Mouse (Mus musculus) heart, adult 9 months (tissue): ENCODE data around the gene Lce6a.

ENCODE experiments used
- DNase-seq, 2 experiments: peaks; one replicate each; pipeline ENCODE4 v3.0.0; 2022; ENCODE audit warnings: low spot score in 2 of 2

Gene Lce6a

DNA sequence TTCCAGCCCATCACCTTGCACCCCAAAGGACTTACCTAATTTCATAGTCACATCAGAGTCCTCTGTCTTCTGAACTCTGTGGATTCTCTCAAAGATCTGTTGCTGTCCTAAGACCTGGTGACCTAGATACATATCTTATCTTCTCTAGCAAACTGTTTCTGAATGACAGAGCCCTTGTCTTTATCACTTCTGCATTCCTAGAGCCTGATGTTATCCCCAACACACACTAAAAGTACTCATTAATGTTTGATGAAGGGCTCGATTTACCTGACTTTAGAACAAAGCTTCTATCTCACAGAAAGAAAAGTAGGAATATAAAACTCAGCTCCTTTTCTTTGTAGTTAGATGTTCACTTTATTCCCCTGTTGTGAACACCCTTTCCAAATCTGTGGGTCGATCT, at the start of gene Lce6a:
Gene Lce6a (minus strand): TSS at position 101 of the 400 bp plus-strand sequence.
- no peak for DNase-seq

DNA sequence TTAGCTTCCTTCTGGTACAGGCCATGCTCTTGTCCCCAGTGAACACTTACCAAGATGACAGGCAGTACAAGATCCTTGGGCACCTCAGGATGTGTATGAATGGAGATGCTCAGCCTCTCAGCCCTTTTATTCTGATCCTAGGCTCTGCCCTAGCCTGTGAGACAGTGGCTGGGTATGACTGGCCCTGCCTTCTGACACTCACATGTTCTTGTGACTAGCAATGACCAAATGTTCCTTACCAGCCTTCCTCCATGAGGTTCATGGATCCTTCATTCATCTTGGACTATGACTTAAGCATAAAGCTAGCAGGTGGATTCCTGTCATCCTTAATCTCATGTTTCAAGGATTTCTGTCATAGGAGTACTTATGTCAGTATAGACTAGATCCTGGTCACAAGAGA, 48.8 kb upstream of the Lce6a start, which contains the start of gene Lce1a2:
Gene Lce1a2 (minus strand): TSS at position 101 of the 400 bp plus-strand sequence.
- no peak for DNase-seq

DNA sequence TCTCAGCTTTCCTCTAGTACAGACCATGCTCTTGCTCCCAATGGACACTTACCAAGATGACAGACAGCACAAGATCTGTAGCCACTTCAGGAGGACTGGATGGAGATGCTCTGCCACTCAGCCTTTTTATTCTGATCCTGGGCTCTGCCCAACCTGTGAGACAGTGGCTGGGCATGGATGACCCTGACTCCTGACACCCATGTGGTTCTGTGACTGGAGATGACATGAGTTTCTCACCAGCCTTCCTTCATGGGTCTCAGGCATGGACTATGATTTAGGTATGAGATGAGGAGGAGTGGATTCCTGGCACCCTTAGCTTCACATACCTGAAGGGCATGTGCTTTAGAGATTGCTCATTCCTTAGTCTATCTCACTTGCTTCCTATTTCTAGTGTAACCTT, 35.4 kb upstream of the Lce6a start, which contains the start of gene Lce1b:
Gene Lce1b (minus strand): TSS at position 101 of the 400 bp plus-strand sequence.
- DNase-seq, result no peak

DNA sequence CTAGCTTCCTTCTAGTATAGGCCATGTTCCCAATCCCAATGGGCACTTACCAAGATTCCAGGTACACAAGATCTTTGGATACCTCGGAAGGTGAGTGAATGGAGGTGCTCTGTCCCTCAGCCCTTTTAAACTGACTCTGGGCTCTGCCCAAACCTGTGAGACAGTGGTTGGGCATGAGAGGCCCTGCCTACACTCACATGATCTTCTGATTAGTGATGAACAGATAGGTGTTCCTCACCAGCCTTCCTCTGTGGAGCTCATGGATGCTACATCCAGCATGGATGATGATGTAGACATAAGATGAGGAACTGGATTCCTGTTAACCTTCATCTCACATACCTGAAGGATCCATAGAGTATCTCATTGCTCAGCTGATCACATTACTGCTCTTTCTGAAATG, 26.7 kb upstream of the Lce6a start, which contains the start of gene Lce1a1:
Gene Lce1a1 (minus strand): TSS at position 101 of the 400 bp plus-strand sequence.
- DNase-seq, result no peak

DNA sequence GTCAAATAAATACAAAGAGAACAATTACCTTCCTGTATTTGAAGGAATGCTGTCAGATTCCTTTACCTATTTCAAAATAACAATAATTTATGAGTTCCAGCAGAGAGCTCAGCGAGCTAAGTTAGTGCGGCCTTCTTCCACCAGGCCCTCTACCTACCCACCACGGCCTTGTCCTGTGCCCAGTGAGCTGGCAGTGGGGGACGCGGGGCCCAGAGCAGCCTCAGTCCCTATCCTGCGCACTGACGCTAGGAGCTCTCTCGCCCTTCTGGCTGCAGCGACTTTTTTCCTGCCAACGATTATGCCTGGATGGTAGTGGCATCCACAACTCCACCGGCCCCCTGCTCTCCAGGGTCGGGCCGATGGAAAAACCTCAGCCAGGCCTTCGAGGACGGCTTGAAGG, 18.4 kb upstream of the Lce6a start:
- no peak for DNase-seq

DNA sequence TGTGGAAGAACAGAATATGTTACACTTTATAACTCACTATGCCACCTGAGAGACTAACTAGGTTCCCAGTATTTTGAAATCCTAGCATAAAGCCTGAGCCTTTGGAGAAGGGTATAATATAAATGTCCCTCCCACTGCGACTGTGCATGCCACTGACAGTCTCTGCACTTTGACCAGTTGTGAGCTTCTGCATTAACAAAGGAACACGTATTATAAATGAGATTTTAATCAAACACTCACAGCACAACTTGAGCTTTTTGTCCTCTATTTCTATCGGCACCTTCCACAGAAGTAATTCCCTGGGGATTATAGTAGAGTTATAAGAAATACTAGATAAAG, 17.2 kb upstream of the Lce6a start:
- DNase-seq, result no peak

DNA sequence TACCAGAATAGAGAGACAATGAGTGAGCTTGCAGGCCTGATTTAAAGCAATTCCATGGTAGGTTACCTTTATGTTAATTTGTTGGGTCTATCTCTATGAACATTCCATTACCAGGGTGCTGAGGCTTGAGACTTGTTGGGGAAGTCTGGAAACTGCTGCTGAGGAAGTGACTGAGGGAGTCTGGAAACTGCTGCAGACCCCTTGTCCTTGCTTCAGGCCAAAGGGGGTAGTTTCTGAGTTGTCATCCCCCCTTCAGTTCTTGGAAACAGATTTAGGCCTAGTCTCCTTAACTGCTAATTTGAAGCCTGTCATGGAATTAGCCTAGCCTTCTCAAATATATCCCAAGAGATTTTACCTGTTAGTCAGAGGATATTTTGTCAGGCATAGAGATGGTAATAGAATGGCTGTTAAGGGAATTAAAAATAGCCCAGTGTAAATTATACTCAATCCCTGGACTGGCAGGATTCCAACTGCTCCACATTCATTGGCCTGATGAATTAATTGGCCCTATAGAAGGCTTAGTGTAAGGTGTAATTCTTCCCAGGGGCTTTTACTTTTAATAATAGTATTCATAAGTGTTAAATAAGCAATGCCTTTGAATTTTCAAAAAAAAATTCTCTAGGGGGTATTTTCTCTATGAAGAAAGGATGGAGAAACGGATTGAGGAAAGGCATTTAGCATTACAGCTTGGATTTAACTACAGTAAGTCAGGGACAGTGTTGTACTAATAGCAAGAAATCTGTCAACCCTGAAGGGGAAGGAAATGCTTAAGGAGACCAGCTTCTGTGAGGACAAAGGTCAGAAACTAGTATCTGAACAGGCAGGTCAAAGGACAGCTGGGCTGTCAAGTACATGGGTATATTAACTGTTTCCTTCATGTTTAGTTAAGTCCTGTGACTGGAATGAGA, 16.5 kb upstream of the Lce6a start:
- DNase-seq, result no peak

DNA sequence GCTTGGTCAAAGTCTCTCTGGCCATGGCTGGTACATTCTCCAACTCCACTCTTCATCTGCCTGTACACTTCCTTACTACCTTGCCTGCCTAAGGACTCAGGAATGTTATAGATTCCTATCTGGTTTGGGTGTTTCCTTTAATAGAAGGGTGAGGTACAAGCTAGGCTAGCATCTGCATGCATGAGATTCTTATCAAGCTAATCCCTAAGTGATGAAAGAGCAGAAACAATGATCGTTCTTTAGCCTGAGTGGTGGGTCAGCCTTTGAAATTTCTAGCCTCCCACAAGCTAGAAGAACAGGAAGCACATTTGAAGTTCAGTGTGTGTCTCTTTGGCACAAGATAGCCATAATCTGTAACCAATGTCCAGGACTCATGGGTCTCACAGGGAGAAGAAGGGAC, 11.7 kb downstream of the Lce6a start:
- DNase-seq, result no peak

DNA sequence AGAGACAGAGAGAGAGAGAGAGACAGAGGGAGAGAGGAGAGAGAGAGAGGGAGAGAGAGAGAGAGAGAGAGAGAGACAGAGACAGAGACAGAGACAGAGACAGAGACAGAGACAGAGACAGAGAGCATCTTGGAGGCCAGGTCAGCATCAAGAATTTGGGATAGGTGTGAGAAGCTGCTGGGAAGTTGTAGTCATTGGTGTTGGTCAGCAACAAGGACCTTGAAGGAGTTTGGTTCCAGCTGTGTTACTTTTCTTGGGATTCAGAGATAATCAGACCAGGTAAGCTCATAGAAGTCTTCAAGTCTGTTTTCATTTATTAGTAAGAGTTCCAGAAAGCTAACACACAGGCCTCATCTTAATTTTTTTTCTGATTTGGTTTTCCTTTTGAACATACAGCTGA, 14.1 kb downstream of the Lce6a start, which contains the start of gene 2210017I01Rik:
Gene 2210017I01Rik (minus strand): TSS at position 101 of the 400 bp plus-strand sequence.
- no peak for DNase-seq

DNA sequence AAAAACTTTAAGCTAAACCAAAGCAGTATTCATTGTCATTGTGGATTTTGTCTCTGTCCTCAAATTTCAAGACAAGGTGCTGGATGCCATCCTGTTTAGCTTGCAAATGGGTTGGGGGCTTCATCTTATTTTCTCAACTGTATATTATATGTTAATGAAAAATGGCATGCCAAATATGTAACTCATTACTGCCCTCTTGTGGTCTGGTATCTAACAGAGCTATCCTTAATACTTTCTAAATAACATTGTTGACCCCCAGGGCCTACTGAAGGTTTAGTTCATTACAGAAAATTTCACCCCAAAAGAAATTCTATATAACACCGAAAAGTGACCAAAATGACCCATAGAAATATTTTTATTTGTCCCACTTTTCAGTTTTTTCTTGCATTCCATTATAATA, 19.3 kb downstream of the Lce6a start:
- DNase-seq, result no peak

DNA sequence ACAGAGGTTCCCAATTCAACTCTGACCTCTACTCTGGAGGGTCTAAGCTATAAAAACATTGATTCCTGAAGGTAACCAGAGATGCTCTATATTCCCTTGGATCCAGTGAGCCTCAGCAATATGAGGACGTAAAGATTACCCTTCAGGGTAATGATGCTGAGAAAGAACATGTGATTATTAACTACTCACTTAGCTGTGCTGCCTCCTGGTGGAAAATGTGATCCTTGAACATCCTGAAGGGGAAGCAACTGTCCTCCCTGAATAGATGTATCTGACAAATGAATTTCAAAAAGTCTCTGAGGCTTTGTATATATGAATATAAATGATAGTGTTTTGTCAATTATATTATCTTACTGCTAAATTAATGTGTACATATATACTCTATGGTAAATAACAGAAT, 21.0 kb downstream of the Lce6a start:
- DNase-seq, result no peak

DNA sequence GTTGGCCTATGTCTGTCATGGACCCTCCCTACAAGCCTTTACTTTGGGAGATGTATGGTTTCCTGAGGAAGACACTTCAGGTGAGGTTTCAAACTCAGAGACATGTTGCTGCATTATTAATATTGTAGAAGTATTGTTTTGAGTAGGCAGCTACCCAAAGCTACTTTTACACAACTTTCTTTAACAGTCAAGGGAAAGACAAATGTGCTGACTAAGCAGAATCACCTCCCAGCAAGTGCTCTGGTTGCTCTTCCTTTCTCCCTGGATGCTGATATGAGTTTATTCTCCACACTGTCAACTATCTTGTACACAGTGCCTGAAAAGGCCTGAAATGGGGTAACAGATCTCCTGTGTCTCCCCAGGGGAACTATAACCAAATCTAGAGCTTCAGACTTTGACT, 21.5 kb downstream of the Lce6a start:
- DNase-seq, result no peak

DNA sequence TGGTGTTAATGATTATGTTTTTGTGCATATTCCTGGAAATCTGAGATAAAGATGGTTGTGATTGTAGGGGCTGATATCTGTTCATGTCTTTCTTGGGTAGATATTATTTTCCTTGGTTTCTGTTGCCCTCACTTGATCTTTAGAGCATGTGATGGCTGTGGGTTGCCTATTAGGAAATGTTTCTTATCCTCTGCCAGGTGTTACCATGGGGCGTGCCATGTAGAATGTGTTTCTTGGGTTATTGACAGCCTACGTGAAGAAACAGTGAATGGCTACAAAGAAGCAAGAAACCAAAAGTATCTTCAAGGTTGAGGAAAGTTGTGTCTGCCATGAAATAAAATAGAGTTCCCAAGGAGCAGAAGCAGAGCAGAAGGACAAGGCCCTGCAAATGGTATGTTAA, 23.0 kb downstream of the Lce6a start:
- DNase-seq, result no peak

DNA sequence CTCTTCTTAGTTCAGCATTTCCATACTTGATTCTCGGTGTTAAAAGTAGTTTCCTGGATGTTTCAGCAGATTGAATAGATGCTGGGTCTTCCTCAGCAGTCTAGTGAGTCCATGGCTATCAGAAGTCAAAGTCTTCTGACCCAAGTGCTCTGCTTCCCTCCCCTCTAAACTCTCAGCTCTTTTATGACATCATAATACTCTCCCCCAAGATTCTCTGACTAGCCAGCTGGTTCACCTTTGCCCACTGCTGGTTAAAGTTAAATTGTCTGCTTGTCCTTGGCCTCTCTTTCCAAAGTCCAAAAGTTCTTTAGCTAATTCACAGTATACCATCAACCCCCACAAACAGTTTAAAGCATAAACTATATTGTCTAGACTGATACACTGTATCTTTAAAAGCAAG, 32.6 kb downstream of the Lce6a start, which contains the start of gene Smcp:
Gene Smcp (minus strand): TSS at position 140 of the 400 bp plus-strand sequence.
- no peak for DNase-seq

DNA sequence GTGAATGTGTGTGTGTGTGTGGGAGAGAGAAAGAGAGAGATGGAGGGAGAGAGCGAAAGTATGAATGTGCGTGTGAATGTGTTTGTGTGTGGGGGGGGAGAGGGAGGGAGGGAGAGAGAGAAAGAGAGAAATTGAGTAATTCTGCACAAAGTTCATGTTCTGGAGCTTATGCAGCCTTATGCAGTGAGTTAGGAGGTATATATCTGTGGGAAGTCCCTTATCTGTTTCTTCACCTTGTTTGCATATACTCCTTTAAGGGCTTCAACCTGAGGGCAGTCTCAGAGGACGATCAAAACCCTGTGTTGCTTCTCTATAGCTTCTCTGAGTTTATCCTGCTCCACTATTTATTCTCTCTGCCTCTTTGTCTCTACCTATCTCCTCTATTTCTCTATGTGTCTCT, 34.3 kb downstream of the Lce6a start:
- no peak for DNase-seq

DNA sequence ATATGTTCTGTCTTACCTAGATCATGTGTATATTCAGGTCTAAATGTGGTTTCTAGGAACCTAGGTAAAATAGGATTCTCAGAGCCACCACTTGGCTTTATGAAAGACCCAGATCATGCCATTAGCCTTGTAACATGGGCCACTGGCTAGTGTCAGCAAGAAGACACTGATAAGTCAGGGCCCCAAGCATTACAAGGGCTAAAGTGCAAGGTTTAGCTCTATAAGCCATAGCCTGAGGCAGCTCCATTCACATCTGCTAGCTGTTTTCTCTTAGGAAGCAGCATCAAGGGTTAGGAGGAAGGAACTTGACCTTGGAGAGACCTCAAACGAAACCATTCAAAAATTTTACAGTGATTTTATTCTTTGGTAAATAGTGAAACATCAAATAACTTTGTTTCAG, 36.4 kb downstream of the Lce6a start:
- no peak for DNase-seq

DNA sequence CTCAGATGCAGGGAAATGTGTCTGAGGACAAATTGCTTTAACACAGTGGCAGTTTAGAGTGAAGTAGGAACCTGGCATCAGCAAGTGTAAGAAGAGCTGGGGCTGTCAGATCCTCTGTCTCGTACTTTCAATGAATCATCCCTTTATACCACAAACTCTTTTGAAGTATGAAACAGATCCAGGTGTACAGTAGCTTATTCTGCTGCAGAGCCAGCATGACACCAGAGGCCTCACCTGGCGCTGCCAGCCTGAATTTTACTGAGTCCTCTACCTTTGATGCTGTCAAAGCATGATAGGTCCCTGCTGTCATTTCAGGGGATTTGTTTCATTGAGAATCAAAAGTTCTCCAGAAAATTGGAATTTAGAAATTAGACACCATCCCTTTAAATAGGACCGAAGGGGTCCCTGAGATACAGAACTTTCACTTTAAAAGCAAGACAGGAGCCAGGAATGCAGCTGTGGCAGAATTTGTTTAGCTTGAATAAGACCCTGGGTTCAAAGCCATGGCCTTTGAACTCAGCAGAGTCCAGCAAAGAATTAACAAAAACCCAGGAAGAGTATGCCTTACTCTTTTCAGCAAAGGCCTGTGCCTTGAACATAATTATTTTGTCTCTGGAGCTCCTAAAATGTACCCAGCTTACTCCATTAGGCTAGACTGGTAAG, 38.2 kb downstream of the Lce6a start:
- no peak for DNase-seq

DNA sequence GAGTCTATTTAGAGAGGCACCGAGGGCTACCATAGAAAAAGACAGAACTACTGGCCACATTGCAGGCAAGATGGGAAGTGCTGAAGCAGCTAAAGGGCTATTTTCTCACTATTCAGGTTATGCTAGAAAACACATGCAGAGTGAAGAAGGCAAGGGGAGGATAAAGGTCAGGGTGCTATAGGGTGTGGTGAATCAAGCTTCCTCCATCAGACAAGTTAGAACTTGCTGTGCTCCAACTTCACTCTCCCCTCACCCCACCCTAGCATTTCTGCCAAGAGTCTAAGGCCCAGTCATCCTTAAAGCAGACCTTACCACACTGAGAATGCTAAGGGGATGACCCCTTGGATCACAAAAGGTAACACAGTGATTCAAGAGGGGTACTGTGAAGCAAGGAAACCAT, 42.0 kb downstream of the Lce6a start:
- no peak for DNase-seq

DNA sequence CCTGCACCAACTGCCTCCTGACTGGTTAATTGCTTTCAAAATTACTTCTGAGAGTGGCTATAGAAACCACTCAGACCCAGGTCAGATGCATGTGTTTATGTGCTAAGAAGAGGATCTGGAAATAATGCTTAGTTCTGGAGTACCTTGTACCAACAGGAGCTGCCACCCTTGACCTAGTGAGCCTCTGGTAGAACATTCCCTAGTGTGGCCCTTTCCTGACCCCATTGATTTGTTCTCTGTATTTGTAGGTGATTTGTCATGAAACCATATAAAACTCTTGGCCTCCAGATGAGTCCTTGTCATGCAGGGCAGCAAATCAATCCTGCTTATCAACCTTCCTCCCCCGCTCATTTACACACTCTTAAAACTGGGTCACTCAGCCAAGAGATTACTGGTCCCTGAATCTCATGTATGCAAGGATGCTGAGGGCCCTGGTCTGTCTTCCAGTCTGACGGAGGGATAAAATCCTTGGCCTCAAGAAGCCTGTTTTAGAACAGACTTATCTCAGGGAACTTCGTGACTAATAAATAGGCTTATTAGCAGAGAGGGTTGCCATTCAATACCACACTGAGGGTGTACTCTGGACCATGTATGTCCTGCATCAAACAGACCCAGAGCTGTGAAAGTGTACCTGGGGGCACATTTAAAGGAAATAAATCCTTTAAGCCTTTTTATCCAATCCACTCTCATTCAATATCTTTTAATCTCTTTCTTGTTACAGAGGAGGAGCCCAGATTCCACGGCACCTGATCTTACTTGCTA, 42.6 kb downstream of the Lce6a start:
- no peak for DNase-seq

DNA sequence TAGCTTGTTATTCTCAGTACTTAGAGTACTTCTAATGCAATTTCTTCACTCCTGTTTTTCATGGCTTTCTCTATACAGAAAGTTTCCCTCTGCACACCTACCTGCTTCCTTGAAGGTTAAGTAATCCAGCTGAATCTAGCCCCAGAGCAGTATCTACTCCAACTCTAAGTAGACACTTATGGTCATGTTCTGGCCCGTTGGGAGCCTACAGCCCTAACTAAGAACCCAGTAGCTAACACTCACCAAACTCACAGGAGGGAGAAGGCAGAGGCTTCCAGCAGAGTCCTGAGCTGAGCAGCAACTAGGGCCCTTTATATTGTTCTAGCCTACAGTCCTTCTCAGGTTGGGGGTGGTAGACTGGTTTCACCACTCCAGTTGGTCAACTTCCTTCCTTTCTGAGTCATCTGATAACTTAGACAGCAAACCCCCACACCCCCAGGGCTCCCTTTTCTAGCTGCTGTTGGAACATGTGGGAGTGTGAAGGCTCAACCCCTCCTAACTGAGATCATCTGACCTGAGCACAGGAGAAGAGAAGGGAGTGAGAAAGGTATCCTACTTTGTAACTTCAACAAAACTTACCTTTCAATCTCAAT, 47.9 kb downstream of the Lce6a start, which contains the start of gene Ivl:
Gene Ivl (minus strand): TSS at position 287 of the 593 bp plus-strand sequence.
- DNase-seq, result no peak

DNA sequence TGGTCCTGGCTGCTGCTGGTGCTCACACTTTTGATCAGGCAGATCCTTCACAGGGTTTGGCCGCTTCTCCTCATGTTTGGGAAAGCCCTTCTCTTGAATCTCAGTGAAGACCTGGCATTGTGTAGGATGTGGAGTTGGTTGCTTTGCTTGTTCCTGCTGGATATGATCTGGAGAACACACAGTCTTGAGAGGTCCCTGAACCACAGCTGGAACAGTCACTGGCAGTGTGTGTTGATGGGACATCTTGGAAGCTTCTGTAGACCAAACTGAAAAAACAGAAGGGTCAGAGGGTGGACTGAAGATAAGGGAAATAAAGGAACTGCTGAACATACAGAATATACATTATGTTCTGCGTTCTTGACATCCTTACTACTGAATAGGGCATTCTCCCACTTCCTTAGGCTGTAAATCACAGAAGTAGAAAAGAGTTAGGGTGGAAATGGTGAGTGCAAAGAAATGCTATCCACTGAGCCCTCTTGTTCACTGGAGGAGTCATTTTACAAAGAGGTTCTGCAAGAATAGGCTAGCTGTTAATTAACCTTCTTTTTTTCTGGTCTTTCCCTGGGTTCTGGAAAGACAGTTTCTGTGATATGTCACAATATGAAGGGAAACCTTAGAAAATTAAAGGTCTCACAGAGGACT, 48.8 kb downstream of the Lce6a start:
- no peak for DNase-seq
